Mouse (Mus musculus) embryonic facial prominence, embryonic 11.5 days (tissue): ENCODE measurements at regions not wholly inside any gene's neighbourhood (a gene's known extent, or its start where the extent isn't known, plus 50 kb on each side); places are given as distances from the start of the nearest gene placed in this dataset.
A peak's percentile ranks its signal among the peaks of the same experiment; 100 is the strongest.

ENCODE experiments used
- ATAC-seq: fragments of 200-750 bp; cut with Nextera tagmentation; replicated peaks from 2 replicates; pipeline ENCODE4 v1.8.0; 2017; ENCODE audit warnings: low read depth; ENCODE audit not compliant: insufficient number of reproducible peaks, low FRiP score, low TSS enrichment
- DNase-seq: peaks from one replicate; pipeline ENCODE4 v3.0.0-alpha.2; 2015; ENCODE audit warnings: low spot score
- H3K27ac ChIP-seq: fragments of 300-500 bp; sonication (generic); replicated peaks from 2 replicates; pipeline ENCODE4 v1.5.1; 2014; ENCODE audit warnings: mild to moderate bottlenecking, low read depth, low read length, control low read depth
- H3K27me3 ChIP-seq: fragments of 300-500 bp; sonication (generic); 2 replicates; pipeline ENCODE4 v1.6.1; 2014; ENCODE audit warnings: mild to moderate bottlenecking, low read length, moderate library complexity, mixed read lengths; ENCODE audit not compliant: control insufficient read depth, insufficient read depth
- H3K36me3 ChIP-seq: fragments of 300-500 bp; sonication (generic); replicated peaks from 2 replicates; pipeline ENCODE4 v1.6.1; 2014; ENCODE audit warnings: low read depth, mild to moderate bottlenecking, low read length, moderate library complexity, mixed read lengths; ENCODE audit not compliant: control insufficient read depth, insufficient read depth
- H3K4me1 ChIP-seq: fragments of 300-500 bp; sonication (generic); 2 replicates; pipeline ENCODE4 v1.6.1; 2014; ENCODE audit warnings: low read length, mixed read lengths; ENCODE audit not compliant: control insufficient read depth, insufficient read depth
- H3K4me2 ChIP-seq: fragments of 300-500 bp; sonication (generic); 2 replicates; pipeline ENCODE4 v1.6.1; 2014; ENCODE audit warnings: low read depth, mild to moderate bottlenecking, control low read depth, low read length, moderate library complexity
- H3K4me3 ChIP-seq: fragments of 300-500 bp; sonication (generic); 2 replicates; pipeline ENCODE4 v1.5.1; 2014; ENCODE audit warnings: low read depth, low read length, control low read depth
- H3K9ac ChIP-seq: fragments of 300-500 bp; sonication (generic); replicated peaks from 2 replicates; pipeline ENCODE4 v1.6.1; 2014; ENCODE audit warnings: mild to moderate bottlenecking, control low read depth, low read length
- H3K9me3 ChIP-seq: fragments of 300-500 bp; sonication (generic); replicated peaks from 2 replicates; pipeline ENCODE4 v1.6.1; 2016; ENCODE audit warnings: mild to moderate bottlenecking, low read length, inconsistent platforms, mixed read lengths; ENCODE audit not compliant: control insufficient read depth
- whole genome bisulfite sequencing: fragments of 180-500 bp; shearing (Covaris S2); extraction: QIAGEN DNeasy Blood & Tissue Kit; methylation state at CpG from one replicate; pipeline ENCODE4 v1.1.7; 2014; 5-methylcytosine and 5-hydroxymethylcytosine counted together

GRCm38 (mm10) chr3:104295015-104295719 lies 75.0 kb upstream of the Magi3 start:
- Histone ChIP-seq H3K9me3 (no peaks in the 10 kb centered on the region), H3K27me3 (no peaks in the 10 kb centered on the region), H3K4me2 (no peak overlapping the region), H3K36me3 (no peaks in the 10 kb centered on the region), H3K9ac (no peak overlapping the region), H3K4me3 (no peak overlapping the region), H3K27ac (no peak overlapping the region), H3K4me1 (no peaks in the 10 kb centered on the region)
- peak; percentile 57 for DNase-seq
- 22% methylated on average over 8 of the region's 8 CpGs for WGBS
- ATAC-seq, result no peak

- Histone ChIP-seq H3K4me2 (no peak overlapping the region), H3K4me3 (no peak overlapping the region), H3K9me3 (no peaks in the 10 kb centered on the region), H3K4me1 (no peaks in the 10 kb centered on the region), H3K9ac (no peak overlapping the region), H3K27me3 (no peaks in the 10 kb centered on the region), H3K36me3 (no peaks in the 10 kb centered on the region), H3K27ac (no peak overlapping the region)
- WGBS, result 63% methylated on average over 3 of the region's 3 CpGs
- ATAC-seq (no peak), DNase-seq (no peak)
Observed at GRCm38 (mm10) chr3:104293869-104294268, 73.7 kb upstream of the Magi3 start.

- ATAC-seq (no peak), DNase-seq (no peak)
- Histone ChIP-seq H3K4me1 (no peaks in the 10 kb centered on the region), H3K4me3 (no peak overlapping the region), H3K36me3 (no peaks in the 10 kb centered on the region), H3K27me3 (no peaks in the 10 kb centered on the region), H3K9me3 (no peaks in the 10 kb centered on the region), H3K27ac (no peak overlapping the region), H3K9ac (no peak overlapping the region), H3K4me2 (no peak overlapping the region)
- 75% methylated on average over 5 of the region's 5 CpGs for WGBS
Observed at GRCm38 (mm10) chr3:104288970-104289680, 69.0 kb upstream of the Magi3 start.

DNA sequence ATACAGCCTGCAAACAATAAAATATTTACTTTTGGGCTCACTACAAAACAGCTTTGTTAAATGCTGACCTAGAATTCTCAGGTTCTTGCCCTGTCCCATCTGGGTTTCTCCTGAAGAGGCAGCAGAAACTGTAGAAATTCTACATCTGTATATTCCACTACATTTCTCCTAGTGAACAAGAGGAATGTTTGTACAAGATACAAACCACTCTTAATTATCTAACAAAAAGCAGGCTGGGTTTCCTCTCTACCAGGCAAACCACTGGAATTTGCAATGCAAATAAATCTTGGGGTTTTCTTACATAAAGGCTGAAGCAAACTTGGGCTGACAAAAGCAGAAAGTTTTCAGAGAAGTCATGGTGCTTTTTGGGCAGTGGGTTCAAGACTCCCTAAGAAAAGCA lies 67.7 kb upstream of the Magi3 start:
- DNase-seq (no peak), ATAC-seq (no peak)
- H3K4me3 ChIP-seq, result no peak overlapping the region
- H3K9ac ChIP-seq, result no peak overlapping the region
- no peaks in the 10 kb centered on the region for H3K27me3 ChIP-seq
- H3K4me1 ChIP-seq, result no peaks in the 10 kb centered on the region
- H3K4me2 ChIP-seq, result no peak overlapping the region
- H3K27ac ChIP-seq, result no peak overlapping the region
- no peaks in the 10 kb centered on the region for H3K36me3 ChIP-seq
- H3K9me3 ChIP-seq, result no peaks in the 10 kb centered on the region

DNA sequence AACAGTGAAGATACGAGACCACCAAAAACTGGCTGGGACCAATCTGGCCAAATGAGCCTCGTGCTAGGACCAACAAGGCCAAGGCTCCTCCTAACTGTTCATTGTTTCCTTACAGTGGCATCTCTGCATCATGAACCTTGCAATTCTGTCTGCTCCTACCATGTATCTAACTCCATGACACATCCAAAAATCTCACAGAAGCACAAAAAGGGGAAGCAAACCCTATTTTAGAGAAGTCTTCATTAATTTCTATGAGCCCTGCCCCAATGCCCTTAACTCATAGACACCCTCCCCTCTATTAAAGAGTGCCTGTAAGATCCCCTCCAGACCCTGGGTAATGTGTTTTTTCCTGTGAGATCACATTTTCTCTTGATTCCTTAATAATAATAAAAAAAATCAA lies 64.8 kb upstream of the Magi3 start:
- Histone ChIP-seq H3K4me2 (no peak overlapping the region), H3K4me1 (no peaks in the 10 kb centered on the region), H3K36me3 (no peaks in the 10 kb centered on the region), H3K9me3 (no peaks in the 10 kb centered on the region), H3K4me3 (no peak overlapping the region), H3K9ac (no peak overlapping the region), H3K27ac (no peak overlapping the region), H3K27me3 (no peaks in the 10 kb centered on the region)
- WGBS, result 90% methylated on average over 2 of the region's 2 CpGs
- ATAC-seq, result no peak
- no peak for DNase-seq

- no peak overlapping the region for H3K4me2 ChIP-seq
- 84% methylated on average over 5 of the region's 5 CpGs for WGBS
- ATAC-seq, result no peak
- H3K36me3 ChIP-seq, result no peaks in the 10 kb centered on the region
- H3K4me1 ChIP-seq, result no peaks in the 10 kb centered on the region
- no peaks in the 10 kb centered on the region for H3K27me3 ChIP-seq
- no peak for DNase-seq
- H3K9ac ChIP-seq, result no peak overlapping the region
- no peak overlapping the region for H3K4me3 ChIP-seq
- no peaks in the 10 kb centered on the region for H3K9me3 ChIP-seq
- no peak overlapping the region for H3K27ac ChIP-seq
Observed at GRCm38 (mm10) chr3:104283855-104284254, 63.7 kb upstream of the Magi3 start.

- WGBS, result 72% methylated on average over 6 of the region's 6 CpGs
- H3K9ac ChIP-seq, result no peak overlapping the region
- DNase-seq, result no peak
- no peak overlapping the region for H3K4me3 ChIP-seq
- no peaks in the 10 kb centered on the region for H3K36me3 ChIP-seq
- H3K9me3 ChIP-seq, result no peaks in the 10 kb centered on the region
- no peaks in the 10 kb centered on the region for H3K27me3 ChIP-seq
- no peak overlapping the region for H3K4me2 ChIP-seq
- ATAC-seq, result no peak
- H3K27ac ChIP-seq, result no peak overlapping the region
- H3K4me1 ChIP-seq, result no peaks in the 10 kb centered on the region
Observed at GRCm38 (mm10) chr3:104279505-104279904, 59.3 kb upstream of the Magi3 start.

- ATAC-seq (no peak), DNase-seq (no peak)
- Histone ChIP-seq H3K36me3 (no peaks in the 10 kb centered on the region), H3K4me2 (no peak overlapping the region), H3K27me3 (no peaks in the 10 kb centered on the region), H3K27ac (no peak overlapping the region), H3K4me1 (no peaks in the 10 kb centered on the region), H3K4me3 (no peak overlapping the region), H3K9ac (no peak overlapping the region), H3K9me3 (no peaks in the 10 kb centered on the region)
- WGBS, result 67% methylated on average over 1 of the region's 1 CpGs
Observed at GRCm38 (mm10) chr3:104274718-104275302, 54.6 kb upstream of the Magi3 start.
